Mouse (Mus musculus) spleen, embryonic (tissue): ENCODE results near the gene Schip1.

ENCODE experiments used
- CTCF ChIA-PET: fragments of 350-600 bp; sonication (Branson Sonifier 250); formaldehyde crosslinking; loops from one replicate; lab custom pipeline; 2022; lab: Charles Lee

The Schip1 gene

GRCm38 (mm10) chr3:68383672-68384071, 319.1 kb downstream of the Schip1 start:
- CTCF ChIA-PET: no interaction called here

- CTCF ChIA-PET: no interaction called here
These were observed 320.9 kb downstream of the Schip1 start for GRCm38 (mm10) chr3:68385544-68385943.

GRCm38 (mm10) chr3:68388023-68388422, 323.4 kb downstream of the Schip1 start:
- CTCF ChIA-PET: no interaction called here

- CTCF ChIA-PET: no interaction called here
These were observed 329.0 kb downstream of the Schip1 start for GRCm38 (mm10) chr3:68393578-68393977.

GRCm38 (mm10) chr3:68398691-68399090, 334.1 kb downstream of the Schip1 start:
- CTCF ChIA-PET: no interaction called here

GRCm38 (mm10) chr3:68400121-68400520, 335.5 kb downstream of the Schip1 start:
- CTCF ChIA-PET: no interaction called here

- CTCF ChIA-PET: no interaction called here
These were observed 338.7 kb downstream of the Schip1 start for GRCm38 (mm10) chr3:68403343-68403742.

GRCm38 (mm10) chr3:68403783-68404217, 339.2 kb downstream of the Schip1 start:
- CTCF ChIA-PET: no interaction called here

- CTCF ChIA-PET: no interaction called here
These were observed 341.1 kb downstream of the Schip1 start for GRCm38 (mm10) chr3:68405724-68406123.

GRCm38 (mm10) chr3:68412262-68412661, 347.7 kb downstream of the Schip1 start:
- CTCF ChIA-PET: no interaction called here

GRCm38 (mm10) chr3:68419792-68420191, 355.2 kb downstream of the Schip1 start:
- CTCF ChIA-PET: no interaction called here

- CTCF ChIA-PET: no interaction called here
These were observed 356.3 kb downstream of the Schip1 start for GRCm38 (mm10) chr3:68420927-68421326.

- CTCF ChIA-PET: no interaction called here
These were observed 357.2 kb downstream of the Schip1 start for GRCm38 (mm10) chr3:68421849-68422248.

- CTCF ChIA-PET: no interaction called here
These were observed 363.5 kb downstream of the Schip1 start for GRCm38 (mm10) chr3:68428081-68428480.

GRCm38 (mm10) chr3:68434435-68434834, 369.8 kb downstream of the Schip1 start:
- CTCF ChIA-PET: no interaction called here

- CTCF ChIA-PET: no interaction called here
These were observed 370.3 kb downstream of the Schip1 start for GRCm38 (mm10) chr3:68434897-68435296.

GRCm38 (mm10) chr3:68448480-68448879, 383.9 kb downstream of the Schip1 start:
- CTCF ChIA-PET: no interaction called here

- CTCF ChIA-PET: no interaction called here
These were observed 387.0 kb downstream of the Schip1 start for GRCm38 (mm10) chr3:68451634-68452033.

- CTCF ChIA-PET: no interaction called here
These were observed 388.7 kb downstream of the Schip1 start for GRCm38 (mm10) chr3:68453266-68453665.

- CTCF ChIA-PET: no interaction called here
These were observed 389.3 kb downstream of the Schip1 start for GRCm38 (mm10) chr3:68453719-68454455.

- CTCF ChIA-PET: no interaction called here
These were observed 402.0 kb downstream of the Schip1 start for GRCm38 (mm10) chr3:68466643-68467042.

- CTCF ChIA-PET: no interaction called here
These were observed 403.5 kb downstream of the Schip1 start for GRCm38 (mm10) chr3:68467941-68468687.

- CTCF ChIA-PET: interaction anchor here (0.7 kb wide), 1 partner anchor 99 kb away, joined by 5 read pairs; no protein-coding TSS in a partner anchor
These were observed 405.0 kb downstream of the Schip1 start for GRCm38 (mm10) chr3:68469643-68470042.
